Mouse (Mus musculus) ovary, postnatal 14 days (tissue): ENCODE data around the gene Mas1.

Source experiments
- DNase-seq: peaks from one replicate; pipeline ENCODE4 v3.0.0; 2022; ENCODE audit warnings: low spot score

The Mas1 gene

DNA sequence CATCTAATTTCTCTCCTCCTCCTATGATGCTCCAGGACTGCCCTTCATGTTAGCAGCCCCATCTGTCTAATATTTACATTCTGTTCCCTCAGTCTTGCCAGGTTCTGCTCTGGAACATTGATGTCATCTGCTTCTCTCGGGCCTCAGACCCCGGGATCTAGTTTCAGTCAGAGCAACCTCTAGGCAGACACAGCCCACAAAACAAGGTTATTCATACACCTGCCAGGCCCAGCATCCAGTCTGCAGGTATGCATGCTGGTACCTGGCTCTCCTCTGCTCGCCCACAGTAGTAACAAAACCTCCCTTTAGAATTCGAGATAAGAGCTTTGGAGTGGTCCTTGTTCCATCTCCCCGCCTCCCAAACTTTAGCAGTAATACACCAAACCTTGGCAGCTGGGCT is 37.6 kb downstream of the Mas1 start:
- DNase-seq, result no peak

DNA sequence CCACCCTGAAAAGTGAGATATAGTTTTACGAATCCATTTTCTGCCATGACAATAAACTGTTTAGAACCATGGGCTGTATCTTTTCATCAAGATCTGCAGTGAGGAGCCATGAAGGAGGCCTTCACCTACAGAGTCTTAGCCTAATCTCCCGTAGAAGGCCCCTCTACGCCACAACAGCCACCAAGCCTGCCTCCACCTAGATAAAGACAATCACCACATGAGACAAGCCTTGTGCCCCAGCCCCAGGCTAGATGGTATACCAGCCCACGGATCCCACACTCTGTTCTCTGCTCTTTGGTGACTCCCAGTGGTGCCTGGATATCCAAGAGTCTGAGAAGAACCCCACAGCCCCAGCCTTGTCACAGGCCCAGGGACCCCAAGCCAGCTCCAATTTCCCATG is 52.1 kb downstream of the Mas1 start:
- no peak for DNase-seq

DNA sequence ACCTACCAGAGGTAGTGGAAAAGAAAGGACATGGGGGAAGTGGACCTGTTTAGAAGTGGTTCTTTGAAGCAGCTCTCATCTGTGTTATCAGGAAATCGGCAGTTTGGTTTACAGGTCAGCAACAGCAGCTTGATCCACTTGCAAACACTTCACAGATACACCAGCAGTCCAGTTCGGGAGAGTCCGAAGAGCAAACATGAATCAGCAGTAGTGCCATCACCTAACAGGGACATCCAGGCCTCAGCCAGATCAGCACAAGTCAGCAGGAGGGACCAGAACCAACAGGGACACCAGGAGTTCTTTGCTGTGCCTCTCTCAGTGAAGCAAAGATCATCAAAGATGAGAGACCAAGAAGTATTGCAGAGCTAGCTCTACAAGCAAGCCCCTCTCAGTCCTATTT is 53.4 kb downstream of the Mas1 start:
- DNase-seq, result no peak

DNA sequence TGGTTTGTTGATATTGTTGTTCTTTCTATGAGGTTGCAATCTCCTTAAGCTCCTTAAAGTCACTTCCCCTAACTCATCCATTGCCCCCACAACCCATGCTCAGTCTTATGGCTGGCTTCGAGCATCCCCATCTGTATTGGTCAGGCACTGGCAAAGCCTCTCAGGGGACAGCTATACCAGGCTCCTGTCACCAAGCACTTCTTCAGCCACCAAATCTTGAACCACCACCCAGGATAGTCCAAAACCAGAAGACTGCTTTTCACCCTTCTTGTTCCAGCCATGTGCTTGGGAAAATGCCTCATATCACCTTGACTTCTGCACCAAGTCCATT is 57.0 kb downstream of the Mas1 start:
- DNase-seq, result no peak

DNA sequence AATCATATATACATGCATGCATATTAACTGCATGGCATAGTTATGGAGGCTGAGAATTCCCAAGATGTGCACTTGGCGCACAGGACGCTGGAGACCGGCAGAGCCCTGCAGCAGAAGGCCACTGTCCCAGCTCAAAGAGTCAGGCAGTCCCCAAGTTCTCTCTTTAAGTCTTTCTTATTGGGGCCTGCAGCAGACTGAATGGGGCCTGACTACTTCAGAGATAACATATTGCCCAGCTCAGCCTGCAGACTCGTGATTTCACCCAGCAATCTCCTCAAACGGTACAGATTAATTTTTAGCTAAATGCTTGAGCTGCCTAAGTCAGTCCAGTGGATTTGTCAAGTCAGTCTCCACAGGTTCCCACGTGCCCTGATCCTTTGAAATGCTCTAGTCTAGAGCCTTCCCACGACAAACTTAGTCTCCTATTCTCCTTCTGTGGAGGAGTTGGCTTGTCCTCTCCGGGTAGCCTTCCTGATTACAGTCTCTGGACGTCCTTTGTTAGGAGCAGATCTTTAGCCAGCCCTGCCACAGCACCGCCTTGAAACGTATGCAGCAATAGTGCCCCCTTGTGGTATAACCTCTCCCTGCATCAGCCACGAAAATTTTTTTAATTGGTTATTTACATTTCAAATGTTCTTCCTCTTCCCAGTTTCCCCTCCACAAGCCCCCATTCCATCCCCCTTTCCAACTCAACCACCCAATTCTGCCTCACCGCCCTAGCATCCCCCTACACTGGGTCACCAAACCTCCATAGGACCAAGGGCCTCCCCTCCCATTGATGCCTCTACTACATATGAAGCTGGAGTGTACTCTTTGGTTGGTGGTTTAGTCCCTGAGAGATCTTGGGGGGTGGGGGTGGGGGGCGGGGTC is 57.6 kb downstream of the Mas1 start:
- peak; percentile 70 for DNase-seq

DNA sequence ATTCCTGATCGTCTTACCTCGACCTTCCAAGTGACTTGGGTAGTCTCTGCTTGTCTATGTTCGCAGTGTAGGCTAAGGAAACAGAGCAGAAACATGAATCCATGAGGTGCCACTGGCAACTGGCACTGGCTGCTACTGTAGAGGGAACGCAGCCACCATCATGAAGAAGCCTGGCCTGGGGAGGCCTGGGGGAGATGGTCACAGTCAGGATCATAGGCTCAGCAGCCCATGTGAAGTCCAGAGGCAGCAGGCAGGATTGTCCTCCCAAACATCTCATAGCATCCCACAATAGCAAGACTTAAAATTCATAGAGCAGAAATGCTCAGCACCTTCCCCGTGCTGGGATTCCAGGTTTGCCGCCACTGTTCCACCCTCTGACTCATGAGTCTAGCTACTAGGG is 59.1 kb downstream of the Mas1 start:
- no peak for DNase-seq

DNA sequence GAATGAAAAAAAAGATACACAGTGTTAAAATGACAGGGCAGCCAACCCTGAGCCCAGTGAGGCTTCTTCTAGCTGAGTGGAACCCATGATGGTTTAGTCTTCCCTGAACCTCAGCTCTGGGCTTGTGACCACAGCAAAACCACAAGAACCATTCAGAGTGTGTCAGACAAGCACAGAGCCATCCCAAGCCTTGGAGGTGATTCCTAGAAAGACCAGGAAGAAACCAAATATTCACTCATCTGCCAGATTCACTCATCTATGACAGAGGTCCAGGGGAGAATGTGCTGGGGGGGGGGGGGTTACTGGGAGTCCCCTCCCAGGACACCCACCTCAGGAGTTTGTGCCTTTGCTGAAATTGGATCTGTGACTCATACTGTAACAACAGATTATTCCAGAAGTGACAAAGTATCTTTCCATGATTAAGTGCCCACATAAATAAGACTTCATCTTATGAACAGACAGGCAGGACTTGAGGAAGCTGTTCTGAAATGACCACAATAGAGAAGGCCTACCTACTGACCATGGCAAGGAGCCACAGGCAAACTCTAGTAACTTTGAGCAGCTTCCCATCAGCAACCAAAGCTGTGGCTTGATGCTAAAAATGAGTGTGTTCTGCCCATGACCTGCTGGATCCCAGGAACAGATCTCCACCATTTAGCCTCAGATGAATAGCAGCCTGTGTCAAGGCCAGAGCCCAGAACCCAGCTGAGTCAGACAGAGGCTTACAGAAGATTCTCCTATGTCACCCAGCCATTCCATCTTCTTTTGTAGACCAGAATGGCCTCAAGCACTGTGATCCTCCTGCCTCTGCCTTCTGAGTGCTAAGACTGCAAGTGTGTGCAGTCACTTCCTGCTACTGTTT is 63.1 kb downstream of the Mas1 start:
- DNase-seq, result no peak

DNA sequence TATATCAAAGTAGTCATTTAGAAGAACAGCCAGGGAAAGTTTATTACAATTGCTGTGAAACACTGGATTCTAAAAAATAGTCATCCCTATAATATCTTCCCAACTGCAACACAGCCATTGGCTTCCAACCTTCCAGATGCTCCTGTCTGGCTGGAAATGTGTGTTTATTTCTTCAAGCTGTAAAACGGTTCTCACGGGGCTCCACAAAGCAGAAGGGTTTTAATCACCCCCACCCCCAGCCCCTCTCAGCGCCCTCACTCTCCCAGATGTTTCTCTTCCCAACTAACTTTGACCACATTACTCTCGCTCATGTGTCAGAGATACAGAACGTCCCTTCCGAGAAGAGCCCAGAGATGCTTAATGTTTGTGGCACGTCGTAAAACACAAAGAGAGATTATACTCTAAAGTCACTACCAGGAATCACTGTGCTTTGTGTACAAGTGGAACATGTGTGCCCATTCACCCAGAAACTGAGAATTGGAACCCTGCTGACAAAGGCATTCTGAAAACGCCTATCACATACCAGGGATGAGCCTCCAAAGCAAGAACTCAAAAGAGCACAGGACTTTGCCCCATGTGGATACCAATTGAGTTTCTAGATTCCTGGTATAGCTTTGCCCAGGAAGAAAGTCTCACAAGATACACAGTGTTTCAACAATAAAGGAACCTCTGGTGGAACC is 65.9 kb downstream of the Mas1 start:
- no peak for DNase-seq

DNA sequence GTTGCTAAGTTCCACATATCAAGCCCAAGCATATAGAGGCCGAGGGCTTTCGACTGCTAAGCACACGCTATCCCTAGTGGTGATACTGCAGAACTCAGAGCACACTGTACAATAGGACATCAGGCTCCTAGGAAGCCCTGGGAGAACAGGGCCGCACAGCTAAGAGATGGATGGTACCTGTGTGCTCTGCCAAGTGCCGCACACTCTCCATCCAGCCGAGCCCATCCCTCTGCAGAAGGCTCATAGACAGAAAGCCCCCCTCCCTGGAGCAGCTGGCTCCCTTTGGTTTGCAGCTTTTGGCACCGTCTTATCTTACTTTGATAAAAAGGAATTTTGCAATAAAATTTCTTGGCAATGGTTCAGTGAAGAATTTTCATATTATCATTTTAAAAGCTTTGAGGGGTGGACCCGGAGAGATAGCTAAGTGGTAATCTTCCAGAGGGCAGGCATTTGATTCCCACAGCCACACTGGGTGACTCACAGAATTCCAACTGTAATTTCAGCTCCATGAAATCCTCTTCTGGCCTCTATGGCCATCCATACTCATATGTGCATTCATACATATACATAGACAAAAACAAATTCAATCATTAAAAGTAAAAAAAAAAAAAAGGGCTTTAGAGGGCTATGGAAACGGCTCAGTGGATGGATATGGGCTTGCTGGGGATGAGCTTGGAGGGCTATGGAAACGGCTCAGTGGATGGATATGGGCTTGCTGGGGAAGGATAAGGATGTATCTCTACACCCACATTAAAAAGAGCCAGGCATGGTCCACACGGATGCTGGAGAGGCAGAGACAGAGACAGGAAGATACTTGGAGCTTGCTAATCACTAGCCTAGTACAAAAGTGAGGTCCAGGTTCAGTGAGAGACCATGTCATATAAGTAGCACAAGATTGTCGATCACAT is 68.3 kb downstream of the Mas1 start:
- no peak for DNase-seq

DNA sequence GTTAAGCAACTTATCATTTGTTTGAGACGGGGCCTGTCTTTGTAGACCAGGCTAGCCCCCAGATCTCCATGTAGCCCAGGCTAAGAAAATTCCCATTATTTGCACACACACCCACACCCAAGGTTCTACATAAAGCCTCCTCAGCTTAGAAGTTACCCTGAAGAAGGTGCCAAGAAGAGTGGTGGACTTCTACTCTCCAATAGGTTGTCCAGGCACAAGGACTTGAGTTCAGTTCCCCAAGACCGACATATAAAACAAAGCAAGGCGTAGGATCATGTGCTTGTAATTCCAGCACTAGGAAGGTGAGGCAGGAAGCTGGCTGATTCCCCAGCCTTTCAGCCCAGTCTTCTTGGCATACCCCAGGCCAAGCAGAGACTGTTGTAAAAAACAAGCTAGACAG is 69.4 kb downstream of the Mas1 start:
- no peak for DNase-seq

DNA sequence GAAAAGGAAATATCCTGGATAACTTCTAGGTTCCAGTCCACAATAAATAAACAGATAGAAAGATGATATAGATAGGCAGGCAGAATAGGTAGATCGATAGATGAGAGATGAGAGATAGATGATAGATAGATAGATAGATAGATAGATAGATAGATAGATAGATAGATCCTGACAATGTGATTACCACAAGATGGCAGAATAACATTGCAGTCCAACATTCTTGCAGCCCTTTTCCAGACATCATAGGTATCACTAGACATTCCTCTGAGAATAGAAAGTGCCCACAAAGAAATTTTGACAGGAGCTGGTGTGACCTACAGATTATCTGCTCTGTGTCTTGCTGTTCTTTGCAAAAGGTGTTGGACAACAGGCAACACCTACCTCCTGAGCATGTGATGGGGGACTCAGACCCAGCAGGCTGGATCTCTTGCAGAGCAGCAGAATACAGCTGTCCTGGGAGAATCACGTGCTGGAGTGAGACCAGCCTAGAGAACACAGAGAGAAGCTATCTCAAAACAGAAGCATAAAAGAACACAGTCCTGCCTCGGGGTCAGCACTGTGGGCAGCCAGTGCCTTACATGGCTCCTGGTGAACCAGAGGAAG is 70.4 kb downstream of the Mas1 start:
- DNase-seq, result no peak

DNA sequence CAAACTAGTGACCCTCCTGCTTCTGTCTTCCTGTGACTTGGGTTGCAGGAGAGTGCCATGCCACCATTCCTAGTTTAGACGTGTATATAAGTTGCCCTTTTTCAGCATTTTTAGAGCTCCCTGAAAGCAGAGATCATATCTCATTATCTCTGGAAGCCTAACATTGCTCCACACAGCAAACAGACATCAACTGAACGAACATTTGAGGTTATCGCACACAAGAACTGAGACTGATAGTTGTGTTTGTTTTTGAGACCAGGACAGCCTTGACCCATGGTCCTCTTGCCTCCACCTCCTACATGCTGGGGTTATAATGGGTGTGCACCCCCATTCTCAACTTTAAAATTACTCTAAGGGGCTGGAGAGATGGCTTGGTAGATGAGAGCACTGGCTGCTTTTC is 71.3 kb downstream of the Mas1 start:
- DNase-seq, result no peak

DNA sequence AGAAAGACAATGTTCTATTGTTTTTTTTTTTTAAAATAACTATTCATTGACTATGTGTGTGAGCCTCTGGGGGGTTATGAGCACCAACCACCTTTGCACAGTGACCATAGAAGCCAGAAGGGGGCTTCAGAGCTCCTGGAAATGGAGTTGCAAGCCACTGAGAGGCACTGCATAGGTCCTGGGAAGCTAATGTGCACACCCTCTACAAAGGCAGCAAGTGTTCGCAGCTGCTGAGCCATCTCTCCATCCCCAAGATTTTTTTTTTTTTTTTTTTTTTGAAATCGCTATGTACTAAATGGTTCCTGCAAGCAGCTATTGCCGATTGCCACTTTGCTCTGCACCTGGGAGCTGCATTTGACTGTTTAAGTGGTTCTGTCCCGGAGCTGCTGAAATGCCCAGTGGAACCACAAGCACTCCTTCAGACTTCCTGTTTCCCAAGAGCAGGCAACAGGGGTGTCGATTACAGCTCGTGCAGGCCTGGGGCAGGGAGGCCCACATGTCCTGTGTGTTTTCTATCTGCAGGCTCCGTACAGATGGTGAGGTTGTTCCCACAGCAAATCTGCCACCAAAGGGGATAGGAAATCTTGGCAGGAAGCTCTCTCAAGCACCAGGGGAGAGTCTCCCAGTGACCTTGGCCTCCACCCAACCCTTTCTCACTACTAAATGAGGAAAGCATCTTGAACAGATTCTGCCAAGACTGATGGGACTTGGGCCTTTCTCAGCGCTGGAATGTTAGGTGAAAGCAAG is 74.1 kb downstream of the Mas1 start:
- peak; percentile 58 for DNase-seq

DNA sequence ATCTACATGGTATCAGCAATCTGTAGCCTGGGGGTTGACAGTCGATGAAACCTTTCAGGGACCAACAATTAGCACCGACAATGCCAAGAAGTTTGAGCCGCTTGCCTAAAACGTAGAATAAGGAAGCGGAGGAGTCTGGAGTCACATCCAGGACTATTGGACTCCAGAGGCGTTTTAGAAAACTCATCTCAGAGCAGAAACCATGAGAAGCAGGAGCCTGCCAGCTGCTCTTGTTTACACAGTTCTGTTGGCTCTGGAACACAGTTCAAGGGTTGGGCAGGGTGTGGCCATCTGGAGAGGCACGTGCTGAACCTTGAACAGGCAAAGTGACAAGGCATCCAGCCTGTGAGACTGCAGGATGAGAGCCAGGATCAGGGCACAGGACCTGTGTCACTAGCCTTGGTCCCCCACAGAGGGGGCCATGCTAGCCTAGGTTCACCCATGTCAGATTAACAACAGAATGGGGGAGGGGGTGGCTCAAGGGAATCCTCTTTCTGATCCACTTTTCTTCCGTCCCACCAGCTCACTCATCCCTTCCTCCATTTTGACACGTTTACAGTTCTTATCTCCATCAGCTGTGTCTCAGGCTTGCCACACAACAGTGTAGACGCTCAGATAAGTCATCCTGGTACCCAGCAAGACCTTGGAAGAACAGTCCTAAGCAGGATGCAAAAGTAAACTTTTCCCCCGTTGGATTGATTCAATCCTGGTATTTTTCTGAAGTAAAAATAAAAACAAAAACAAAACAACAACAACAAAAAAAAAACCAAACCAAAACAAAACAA is 75.3 kb downstream of the Mas1 start:
- no peak for DNase-seq

DNA sequence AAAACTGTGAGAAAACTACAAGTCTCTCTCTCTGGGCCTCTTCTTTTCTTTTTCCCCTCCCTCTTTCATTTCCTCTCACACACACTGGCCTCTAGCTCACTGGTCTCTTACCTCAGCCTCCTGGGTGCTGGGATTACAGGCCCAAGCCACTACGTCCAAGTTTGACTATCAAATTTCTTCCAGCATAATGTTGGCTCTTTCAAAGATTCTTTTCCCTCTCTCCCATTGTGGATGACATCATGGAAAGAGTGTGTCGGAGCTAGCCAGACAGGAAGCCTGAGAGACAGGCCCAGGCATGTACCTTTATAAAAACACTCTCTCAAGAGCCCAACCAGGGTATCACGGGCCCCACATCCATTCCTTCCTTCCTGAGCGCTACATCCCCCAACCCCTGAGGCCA is 76.5 kb downstream of the Mas1 start:
- no peak for DNase-seq

DNA sequence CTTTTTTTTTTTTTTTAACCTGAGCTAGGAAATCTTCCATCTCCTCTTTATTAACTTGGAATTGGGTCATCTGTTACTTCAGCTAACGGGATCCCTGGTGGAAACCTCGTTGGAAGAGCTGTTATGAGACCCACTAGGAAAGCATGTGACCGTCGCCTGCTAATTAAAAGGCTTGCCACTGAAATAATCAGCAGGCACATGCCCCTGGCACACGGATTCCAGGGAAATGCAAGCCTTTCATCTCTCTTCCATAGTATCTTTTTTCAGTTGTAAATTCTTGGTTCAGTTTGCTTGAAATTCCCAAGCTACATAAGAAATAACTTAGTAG is 76.9 kb downstream of the Mas1 start:
- DNase-seq, result no peak
